Mouse (Mus musculus) urinary bladder, postnatal 4 days (tissue): Measurements from ENCODE around the gene Golga5.

ENCODE experiments used
- DNase-seq, 2 experiments: peaks; one replicate each; pipeline ENCODE4 v3.0.0; 2021 to 2022; ENCODE audit warnings: low spot score in 2 of 2

Gene Golga5

DNA sequence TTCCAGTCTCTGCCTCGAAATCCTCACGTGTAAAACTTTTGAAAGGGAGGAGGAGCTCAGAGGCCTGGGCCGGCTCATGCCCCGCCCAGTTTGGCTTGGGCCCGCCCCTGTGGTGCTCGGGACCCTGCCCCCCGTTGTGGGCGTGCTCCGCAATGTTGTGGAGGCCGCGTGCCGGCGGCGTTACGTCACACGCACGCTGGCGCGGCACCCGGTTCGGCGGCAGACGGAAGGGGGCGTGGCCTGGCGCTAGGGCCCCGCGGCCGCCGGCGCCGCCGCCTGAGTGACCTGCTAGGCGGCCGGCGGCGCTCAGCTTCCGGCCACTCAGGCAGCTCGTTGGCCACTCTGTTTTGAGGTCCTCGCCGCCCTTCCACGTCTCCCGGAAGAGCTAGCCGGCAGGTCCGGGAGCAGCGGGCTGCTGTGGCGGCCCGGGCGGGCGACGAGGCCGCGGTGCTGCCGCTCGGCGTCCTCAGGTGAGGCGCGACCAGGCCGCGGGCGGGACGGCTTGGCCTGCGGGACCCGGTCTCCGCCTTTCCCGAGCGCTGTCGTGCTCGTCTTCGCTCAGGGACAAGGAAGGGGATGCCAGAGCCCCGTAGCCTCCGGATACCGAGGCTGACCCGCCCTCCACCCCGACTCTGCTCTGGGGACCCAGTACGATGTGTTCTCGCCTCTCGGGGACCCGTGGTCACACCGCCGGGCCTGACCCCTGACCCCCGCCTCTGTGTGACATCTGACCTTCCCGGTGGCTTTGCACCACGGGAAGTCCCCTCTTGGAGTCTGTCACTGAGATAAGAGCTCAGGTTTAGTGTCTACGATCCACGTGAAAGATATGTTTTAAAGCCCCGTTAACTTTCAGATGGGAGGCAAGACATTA is at the start of gene Golga5:
TSS of gene Golga5 (plus strand) at position 242 of the 871 bp plus-strand sequence.
- DNase-seq: peak; percentile 98 to 99

DNA sequence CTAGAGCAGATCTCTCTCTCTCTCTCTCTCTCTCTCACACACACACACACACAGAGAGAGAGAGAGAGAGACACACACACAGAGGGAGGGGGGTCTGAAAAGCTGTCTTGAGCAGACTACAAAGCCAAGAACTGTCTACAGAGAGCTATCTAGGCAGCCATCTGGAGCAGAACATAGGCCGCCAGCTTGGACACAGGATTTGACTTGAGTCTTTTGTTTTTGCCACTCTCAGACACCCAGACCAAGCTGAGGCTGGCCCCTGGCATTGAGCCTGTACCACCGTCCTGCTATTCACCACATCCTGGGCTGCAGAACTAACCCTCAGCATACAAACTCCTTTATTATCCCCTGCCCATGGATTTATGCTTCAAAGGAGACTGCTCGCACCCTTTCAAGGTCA is 49.4 kb upstream of the Golga5 start:
- no peak for DNase-seq

DNA sequence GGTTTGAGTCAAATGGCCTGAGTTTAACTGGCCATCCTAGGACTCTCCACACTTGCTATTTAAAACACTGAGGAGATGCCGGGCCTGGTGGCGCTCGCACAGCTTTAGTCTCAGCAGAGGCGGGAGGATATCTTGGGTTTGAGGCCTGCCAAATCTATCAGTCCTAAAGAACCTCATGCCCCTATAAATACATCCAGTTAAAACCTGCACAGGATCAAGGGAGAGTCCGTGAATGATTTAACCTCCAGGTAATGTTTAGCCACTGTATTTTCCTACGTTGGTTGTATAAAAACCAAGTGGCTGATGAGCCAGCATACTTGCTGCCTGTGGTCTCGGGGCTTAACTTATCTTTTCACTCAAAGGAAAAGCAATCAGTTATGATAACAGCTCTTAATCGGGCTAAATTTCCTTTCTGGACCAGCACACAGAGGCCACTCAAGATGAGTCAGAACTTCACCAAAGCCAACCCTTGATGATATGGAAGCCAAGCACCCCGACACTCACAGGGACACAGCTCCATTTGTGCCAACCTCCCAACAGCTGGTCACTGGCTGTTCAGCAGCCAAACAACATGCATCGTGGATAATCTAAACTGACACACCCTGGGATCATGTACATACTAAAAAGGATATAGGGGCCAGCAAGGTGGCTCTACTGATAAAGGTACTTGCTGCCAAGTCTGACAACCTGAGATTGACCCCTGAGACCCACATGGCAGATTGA is 48.6 kb upstream of the Golga5 start:
- peak in 1 of 2 experiments; percentile 30 for DNase-seq

DNA sequence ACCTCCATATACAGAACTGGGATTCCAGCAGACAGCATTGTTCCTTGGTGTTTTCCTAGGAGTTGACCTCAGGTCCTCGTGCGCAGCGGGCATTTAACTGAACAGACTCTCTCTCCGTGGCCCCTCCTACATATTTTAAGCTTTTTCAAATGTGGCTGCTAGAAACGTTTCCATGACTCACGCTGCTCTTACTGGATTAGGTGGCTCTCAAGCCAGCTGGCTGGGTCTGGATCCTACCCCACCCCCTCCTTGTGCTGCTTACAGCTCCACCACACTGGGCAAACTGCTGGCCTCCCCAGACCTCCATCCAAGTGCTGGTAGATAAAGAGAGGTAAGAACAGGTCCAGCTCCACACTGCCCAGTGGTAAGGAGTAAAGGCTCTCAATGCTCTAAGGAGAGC is 46.9 kb upstream of the Golga5 start:
- DNase-seq: no peak

- DNase-seq: no peak
These were observed 46.2 kb upstream of the Golga5 start for GRCm38 (mm10) chr12:102422623-102423320.

- no peak for DNase-seq
These were observed 45.3 kb upstream of the Golga5 start for GRCm38 (mm10) chr12:102423625-102424024.

DNA sequence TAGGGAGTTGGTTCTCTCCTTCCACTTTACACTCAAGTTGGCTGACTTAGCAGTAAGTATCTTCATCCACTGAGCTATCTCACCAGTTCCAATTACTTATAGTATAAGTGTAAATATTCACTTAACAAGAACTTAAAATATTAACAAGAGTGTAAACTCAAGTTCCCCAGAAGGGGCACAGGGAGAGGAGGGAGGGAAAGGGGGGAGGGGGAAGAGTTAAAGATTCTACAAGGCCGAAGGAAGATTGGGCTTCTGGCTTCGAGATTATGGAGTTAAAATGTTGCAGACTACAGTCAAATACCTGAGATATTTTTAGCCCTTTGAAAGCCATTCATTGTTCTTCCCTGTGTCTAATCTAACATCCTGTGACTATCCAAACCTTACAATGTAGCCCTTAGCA is 44.5 kb upstream of the Golga5 start:
- no peak for DNase-seq

DNA sequence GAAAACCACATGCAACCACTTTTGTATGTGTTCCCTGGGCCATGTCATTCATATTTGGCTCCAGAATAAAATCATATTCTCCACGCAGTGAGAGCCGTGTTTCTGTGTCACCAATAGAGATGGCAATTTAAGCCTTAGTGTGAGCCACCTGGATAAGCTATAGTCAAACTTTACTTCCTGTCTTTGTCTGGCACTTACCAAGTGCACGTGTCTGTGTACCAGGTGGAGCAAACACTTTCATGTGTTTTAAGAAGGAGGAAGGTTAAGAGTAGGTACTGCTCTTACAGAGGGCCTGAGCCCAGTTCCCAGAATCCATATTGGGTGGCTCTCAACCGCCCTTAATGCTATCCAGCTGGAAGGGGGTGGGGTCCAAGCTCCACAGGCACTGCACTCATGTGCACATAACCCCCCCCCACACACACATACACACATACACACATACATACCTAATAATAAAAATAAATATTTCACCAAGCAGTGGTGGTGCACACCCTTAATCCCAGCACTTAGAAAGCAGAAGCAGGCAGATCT is 43.8 kb upstream of the Golga5 start:
- no peak for DNase-seq

DNA sequence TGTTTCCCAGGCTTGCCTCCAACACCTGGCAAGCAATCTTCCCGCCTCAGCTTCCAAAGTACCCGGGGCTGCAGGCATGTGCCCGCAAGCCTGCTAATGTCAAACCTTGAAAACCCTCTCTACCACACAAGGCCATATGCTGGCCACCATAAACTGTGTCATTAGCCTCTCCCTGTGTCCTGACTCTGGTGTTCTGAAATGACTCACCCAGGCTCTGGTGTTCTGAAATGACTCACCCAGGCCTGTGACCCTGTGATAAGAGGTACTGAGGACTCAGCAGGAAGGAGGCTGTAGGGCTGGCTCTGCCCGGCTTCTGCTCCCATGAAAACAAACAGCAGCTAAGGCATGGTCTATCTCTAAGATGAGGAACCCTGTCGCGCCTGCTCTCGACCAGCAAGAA is 42.6 kb upstream of the Golga5 start:
- no peak for DNase-seq

GRCm38 (mm10) chr12:102429656-102430055 is 39.3 kb upstream of the Golga5 start:
- DNase-seq: no peak

DNA sequence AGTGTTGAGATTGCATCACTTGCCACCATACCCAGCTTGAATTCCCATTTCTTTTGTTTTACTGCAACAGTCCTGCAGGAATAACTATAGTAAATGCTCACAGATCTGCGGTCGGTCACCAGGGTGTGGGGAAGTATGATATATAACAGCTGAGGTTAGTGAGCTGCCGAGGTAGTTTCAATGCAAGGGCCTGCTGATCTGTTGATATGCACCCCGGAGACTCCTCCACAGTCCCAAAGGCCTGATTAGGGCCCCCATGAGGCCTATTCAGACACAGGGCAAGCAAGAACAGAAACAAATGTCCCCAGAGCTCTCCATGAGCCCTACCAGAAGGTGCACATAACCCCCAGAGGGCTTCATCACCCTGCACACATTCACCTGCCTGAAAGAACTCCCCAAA is 38.7 kb upstream of the Golga5 start:
- DNase-seq: no peak

DNA sequence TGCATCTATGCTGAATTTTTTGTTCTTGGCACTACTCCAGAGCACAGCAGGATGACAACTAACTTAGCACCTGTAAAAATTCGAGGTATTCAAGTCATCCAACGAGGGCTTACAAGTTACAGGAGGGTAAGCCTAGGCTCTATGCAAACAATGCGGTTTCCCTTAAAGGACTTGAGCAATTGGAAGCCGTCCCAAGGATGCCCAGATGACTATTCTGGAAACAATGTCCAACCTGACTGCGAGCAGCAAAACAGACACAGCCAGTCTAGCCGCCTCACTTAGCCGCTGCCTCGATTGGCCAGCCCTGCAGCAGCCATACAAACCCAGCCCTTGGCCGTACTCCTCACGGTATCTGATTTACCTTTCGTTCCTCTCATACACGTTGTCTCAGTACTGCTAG is 36.7 kb upstream of the Golga5 start:
- DNase-seq: no peak

GRCm38 (mm10) chr12:102434107-102434506 is 34.8 kb upstream of the Golga5 start:
- DNase-seq: no peak

DNA sequence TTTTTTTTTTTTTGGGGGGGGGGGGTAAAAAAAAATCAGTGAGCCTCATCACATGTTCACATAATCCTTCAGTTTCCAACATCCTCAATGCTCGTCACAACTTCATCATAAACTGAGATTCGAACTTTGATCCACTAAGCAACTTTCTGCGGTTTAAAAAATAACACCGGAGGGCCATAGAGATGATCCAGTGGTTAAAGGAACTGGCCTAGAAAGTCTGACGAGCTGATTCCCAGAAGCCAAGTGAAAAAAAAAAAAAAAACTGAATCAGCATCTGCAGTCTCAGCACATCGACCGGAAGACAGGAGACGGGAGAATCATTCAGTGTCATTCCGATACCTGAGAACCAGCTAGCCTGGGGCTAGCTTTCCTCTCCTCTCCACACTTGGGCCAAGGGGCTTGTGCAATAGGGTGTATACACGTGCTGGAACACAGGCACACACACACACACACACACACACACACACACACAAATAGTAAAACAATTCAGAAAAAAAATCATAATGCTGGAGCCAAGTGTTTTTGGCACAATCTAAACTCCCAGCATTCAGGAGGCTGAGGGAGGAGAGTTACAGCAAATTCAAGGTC is 31.9 kb upstream of the Golga5 start:
- DNase-seq: no peak

DNA sequence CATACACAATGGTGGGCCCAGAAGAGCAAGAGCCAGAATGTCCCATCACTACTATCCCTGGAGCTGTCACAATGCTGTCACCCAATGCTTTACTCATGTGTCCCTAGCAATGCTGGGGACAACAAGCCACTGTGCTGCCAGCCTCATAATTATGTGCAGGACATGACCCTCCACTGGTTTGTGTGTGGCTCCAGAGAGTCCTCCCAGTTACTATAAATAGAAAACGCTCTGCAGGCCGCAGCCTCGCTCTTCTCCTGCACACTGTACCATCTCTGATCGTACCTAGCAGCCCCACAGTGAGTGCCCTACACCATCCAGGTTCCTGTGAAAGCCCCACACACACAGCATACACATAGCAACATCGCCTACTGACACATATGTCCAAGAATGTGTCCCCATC is 31.0 kb upstream of the Golga5 start:
- no peak for DNase-seq

DNA sequence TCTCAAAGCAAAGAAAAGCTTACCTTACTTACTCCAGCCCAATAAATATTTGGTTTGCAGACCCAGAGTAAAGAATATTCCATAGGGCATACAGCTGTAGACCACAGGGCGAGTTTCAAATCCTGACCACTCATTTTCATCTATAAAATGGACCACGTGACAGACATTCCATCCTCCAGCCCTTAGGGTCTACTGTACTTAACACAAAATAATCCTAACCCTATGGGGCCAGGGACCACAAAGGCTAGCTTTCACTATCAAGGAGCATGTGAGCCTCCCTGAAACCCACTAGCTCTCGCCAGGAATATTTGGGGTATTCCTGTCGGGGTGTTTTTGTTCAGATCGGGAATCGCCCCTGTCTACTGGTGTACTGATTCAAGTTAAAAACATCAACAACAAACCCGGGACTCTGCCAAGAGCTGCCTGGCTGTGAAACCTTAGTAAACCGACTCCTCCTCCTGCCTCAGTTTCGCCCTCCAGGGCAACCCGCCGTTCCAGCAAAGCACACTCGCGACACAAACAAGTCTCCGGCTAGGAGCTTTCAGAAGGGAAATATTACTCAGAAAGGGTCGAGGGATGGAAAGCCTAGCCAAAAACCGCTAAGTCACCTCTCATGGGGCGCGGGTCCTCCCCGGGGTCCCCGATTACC is 29.8 kb upstream of the Golga5 start:
- no peak for DNase-seq

DNA sequence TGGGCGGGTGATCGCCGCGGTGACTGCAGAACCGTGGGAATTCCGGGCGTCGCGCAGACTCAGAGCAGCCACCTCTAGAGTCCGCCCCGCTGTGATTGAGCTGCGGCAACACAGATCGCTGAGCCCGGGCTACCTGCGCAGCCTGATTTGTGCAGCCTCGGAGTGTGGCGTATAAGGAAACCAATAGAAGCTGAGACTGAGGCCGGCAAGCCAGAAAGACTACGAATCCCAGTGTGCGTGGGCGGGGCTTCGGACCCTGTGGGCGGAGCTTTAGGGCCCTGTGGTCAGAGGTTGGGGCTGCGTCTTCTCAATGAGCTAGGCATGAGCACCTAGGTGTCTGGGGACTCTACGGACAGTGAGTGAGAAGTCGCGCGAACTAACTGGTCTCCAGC is 29.3 kb upstream of the Golga5 start, which contains the start of gene Lgmn:
TSS of gene Lgmn (minus strand) at position 182 of the 392 bp plus-strand sequence.
- peak; percentile 94 to 97 for DNase-seq

DNA sequence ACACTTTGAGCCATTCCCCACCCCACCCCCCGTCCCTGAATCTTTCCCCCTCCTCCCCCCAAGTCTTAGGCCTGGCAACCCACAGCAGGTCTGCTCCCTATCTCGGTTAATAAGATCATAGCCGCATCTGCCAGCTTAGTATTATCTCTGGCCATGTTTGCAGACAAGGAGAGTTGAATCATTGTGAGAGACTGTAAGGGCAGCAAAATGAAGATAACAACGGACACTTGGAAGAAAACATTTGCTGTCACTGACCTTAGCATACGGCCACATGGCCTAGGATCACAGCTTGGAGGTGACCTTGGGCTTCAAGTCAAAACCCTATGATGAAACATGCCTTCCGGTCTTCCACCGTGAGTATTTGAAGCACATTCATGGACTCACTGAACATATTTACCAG is 28.4 kb upstream of the Golga5 start:
- DNase-seq: no peak

DNA sequence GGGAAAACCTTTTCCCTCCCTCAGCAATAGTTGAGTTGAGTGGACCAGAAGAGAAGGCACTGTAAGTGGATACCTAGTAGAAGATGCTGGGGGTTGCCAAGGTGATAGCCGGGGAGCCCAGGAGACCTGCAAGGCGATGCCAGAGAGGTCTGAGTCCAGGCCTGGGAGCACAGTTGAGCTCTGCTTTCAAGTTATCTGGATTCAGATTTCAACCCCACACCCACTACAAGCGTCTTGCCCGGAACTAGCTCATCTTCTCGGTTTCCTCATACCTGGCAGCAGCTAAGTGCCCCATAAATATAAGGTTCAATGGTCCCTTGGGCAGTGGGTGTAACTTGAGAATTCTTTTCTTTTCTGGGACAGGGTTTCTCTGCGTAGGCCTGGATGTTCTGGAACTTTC is 27.8 kb upstream of the Golga5 start:
- no peak for DNase-seq

GRCm38 (mm10) chr12:102442639-102443038 is 26.3 kb upstream of the Golga5 start:
- DNase-seq: no peak

DNA sequence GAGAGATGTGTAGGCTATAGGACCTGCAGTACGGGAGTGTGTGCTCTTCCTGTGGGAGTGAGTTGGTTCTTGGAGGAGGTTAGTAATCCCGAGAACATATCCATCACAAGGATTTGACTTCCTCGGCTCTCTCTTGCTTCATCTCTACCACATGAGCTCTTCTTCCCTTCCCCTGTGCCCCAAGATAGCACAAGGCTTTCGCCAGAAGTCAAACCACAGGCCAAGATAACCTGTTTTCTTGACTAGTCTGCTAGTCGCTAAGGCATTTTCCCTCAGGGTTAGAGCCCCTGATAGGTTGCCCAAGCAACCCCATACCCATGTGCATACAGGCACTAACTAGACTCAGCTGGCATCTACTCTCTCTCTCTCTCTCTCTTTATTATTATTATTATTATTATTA is 25.3 kb upstream of the Golga5 start:
- DNase-seq: no peak
